Mouse (Mus musculus) liver, postnatal 0 days (tissue): ENCODE measurements around the gene Tagln3.

Source experiments
- CTCF ChIP-seq: sonication (generic); IDR thresholded peaks from 2 replicates; pipeline ENCODE4 v1.5.1; 2016; ENCODE audit warnings: antibody characterized with exemption, low read depth
- EP300 ChIP-seq: IDR thresholded peaks from 2 replicates; pipeline ENCODE4 v1.6.1; 2016; ENCODE audit warnings: antibody characterized with exemption, low read depth, mild to moderate bottlenecking

DNA sequence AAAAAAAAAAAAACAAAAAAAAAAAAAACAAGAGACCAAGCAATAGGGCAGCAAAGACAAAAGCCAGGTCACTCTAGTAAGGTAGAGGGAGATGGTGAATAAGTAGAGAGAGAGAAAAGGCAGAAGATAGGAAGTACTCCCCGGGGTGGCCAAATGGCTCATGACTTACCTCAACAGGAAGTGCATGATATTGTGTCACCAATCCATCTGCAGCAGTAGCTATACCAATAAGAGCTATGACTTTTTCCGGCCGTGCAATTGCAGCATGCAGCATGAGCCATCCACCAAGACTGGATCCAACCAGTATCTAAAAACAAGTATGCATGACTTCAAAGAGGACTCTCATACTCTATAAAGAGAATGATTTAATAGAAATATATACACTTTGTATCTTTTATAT, 12.3 kb upstream of the Tagln3 start:
- TF ChIP-seq CTCF = no peak
- TF ChIP-seq EP300 = no peak
